In the genomic region with DNA sequence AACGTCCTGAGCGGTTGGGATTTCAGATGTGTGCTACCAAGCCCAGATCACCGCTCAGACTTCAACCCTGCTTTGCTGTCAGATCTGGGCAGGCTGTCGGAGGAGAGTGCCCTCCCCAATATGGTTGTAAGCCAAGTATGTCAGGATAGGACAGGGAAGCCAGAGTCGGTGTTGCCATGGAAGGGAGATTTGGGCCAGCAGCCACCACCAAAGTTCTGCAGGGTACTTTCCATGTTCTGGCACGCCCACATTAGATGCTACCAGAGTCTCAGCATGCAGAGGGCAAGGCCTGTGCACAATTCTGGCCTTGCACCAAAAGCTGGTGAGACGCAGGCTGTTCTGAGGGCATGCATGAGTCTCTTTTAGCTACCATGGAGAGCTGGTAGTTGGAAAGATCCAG, we compare ENCODE assay signal across 21 mouse cellular contexts. TPM values are rescaled to one million over a fixed set of nuclear protein-coding genes. Genes with fewer than 3 reads are reported as not detected.
A peak's percentile ranks its signal among the peaks of the same experiment; 100 is the strongest.
DNase-seq lines count a peak whose midpoint lies in the region; ATAC-seq lines count a peak whose summit lies in the region.
"Had no signal": no experiment of that assay in that cellular context is flagged by ENCODE, and none has a peak within 500 bp of the region (broad histone marks: within the 10 kb centered on the region; RNA-seq: fewer than 3 reads in every experiment).

No protein-coding gene starts in this region.

- no peaks in the 10 kb centered on the region for H3K9me3 ChIP-seq in neural tube, embryonic 15.5 days (replicated peaks)
- H3K9me3 ChIP-seq: intestine, embryonic 15.5 days; neural tube, embryonic 12.5 days; stomach, embryonic 15.5 days had no signal

- H3K27me3 ChIP-seq in neural tube, embryonic 15.5 days (replicated peaks), result no peaks in the 10 kb centered on the region
- H3K27me3 ChIP-seq: intestine, embryonic 15.5 days; neural tube, embryonic 12.5 days; Patski; stomach, embryonic 15.5 days had no signal

- no peaks in the 10 kb centered on the region for H3K36me3 ChIP-seq in neural tube, embryonic 15.5 days
- H3K36me3 ChIP-seq: intestine, embryonic 15.5 days; neural tube, embryonic 12.5 days; stomach, embryonic 15.5 days had no signal

- 89% methylated on average over 7 of the region's 7 CpGs for WGBS in neural tube, embryonic 15.5 days

- H3K9ac ChIP-seq in neural tube, embryonic 15.5 days (replicated peaks), result no peak overlapping the region
- H3K9ac ChIP-seq: intestine, embryonic 15.5 days; neural tube, embryonic 12.5 days; stomach, embryonic 15.5 days had no signal

- ATAC-seq in neural tube, embryonic 15.5 days (ENCODE audit: low FRiP score), result no peak
- ATAC-seq: intestine, embryonic 15.5 days; midbrain, embryonic 16.5 days; Patski had no signal

- H3K4me2 ChIP-seq in neural tube, embryonic 15.5 days, result no peak overlapping the region
- H3K4me2 ChIP-seq: intestine, embryonic 15.5 days; neural tube, embryonic 12.5 days; stomach, embryonic 15.5 days had no signal

- no peak overlapping the region for H3K4me3 ChIP-seq in neural tube, embryonic 15.5 days (replicated peaks)
- H3K4me3 ChIP-seq: erythroblast, embryonic 14.5 days; intestine, embryonic 15.5 days; neural tube, embryonic 12.5 days; stomach, embryonic 15.5 days had no signal

- no peak overlapping the region for H3K27ac ChIP-seq in neural tube, embryonic 15.5 days (replicated peaks)
- H3K27ac ChIP-seq: intestine, embryonic 15.5 days; macrophage; neural tube, embryonic 12.5 days; stomach, embryonic 15.5 days had no signal

- peak; percentile 40 for DNase-seq in adrenal gland, postnatal 14 days
- DNase-seq in adrenal gland, postnatal 25 days, result no peak
- peak; percentile 66 for DNase-seq in left cerebral cortex, postnatal 4 days
- DNase-seq in left cerebral cortex, adult 11 months (ENCODE audit: low spot score), result no peak
- peak; percentile 65 for DNase-seq in cerebellum, adult 9-10 months
- DNase-seq in layer of hippocampus, postnatal 10 days (ENCODE audit: low spot score in 2 of 2), result peak; percentile 45 to 49
- no peak for DNase-seq in gastrocnemius, postnatal 4 days (ENCODE audit: low spot score in 2 of 2)
- DNase-seq: heart, postnatal 36 days; kidney, postnatal 36 days; lung, adult 18-20 months; thymus, postnatal 14 days had no signal

- H3K4me1 ChIP-seq in neural tube, embryonic 15.5 days, result peaks cover 39% of the 10 kb centered on the region

- intact Hi-C loops in left cerebral cortex, postnatal 4 days (cut with DNase I), result no loop called here

RNA-seq across cellular contexts. Expression of a gene that starts 28.7 kb away (rescaled TPM):
- total RNA-seq in adrenal gland, postnatal 14 days (2021), result 11.7 and 21.9 TPM in 2 replicates
- 5.6 and 15.8 TPM in 2 replicates for total RNA-seq in adrenal gland, postnatal 25 days (2021)
- total RNA-seq in left cerebral cortex, postnatal 4 days (2021), result 10 to 100 TPM; 18.5 to 20.0 TPM
- total RNA-seq in layer of hippocampus, postnatal 10 days (2021), result 10 to 100 TPM; 28.1 to 30.5 TPM
- 18.5 and 19.9 TPM in 2 replicates for polyA plus RNA-seq in neural tube, embryonic 15.5 days (2015; fragmentation: Nextera tagmentation; extraction: Ambion mirVana)
- 1 to 10 TPM; 5.9 to 6.8 TPM for total RNA-seq in gastrocnemius, postnatal 4 days (2021)

RNA-seq across cellular contexts. Expression of a gene that starts 43.2 kb away (rescaled TPM):
- 0.78 TPM in 1 of 2 replicates, not detected in the other for total RNA-seq in adrenal gland, postnatal 14 days (2021)
- total RNA-seq in adrenal gland, postnatal 25 days (2021), result not detected in 2 replicates
- total RNA-seq in left cerebral cortex, postnatal 4 days (2021), result not detected
- total RNA-seq in layer of hippocampus, postnatal 10 days (2021), result not detected
- 3.2 and 32.6 TPM in 2 replicates for polyA plus RNA-seq in neural tube, embryonic 15.5 days (2015; fragmentation: Nextera tagmentation; extraction: Ambion mirVana)
- not detected for total RNA-seq in gastrocnemius, postnatal 4 days (2021)
- total RNA-seq: granulocyte monocyte progenitor cell, adult 5-6 weeks; heart, postnatal 36 days; left cerebral cortex, postnatal 25 days had no signal
- polyA plus RNA-seq: erythroblast, embryonic 14.5 days; macrophage; Patski had no signal

RNA-seq across cellular contexts. Expression of a gene that starts 57.9 kb away (rescaled TPM):
- not detected in 2 replicates for total RNA-seq in adrenal gland, postnatal 14 days (2021)
- not detected in 2 replicates for total RNA-seq in adrenal gland, postnatal 25 days (2021)
- total RNA-seq in left cerebral cortex, postnatal 4 days (2021), result not detected
- total RNA-seq in layer of hippocampus, postnatal 10 days (2021), result not detected
- polyA plus RNA-seq in neural tube, embryonic 15.5 days (2015; fragmentation: Nextera tagmentation; extraction: Ambion mirVana), result not detected in 2 replicates
- not detected for total RNA-seq in gastrocnemius, postnatal 4 days (2021)
- total RNA-seq: granulocyte monocyte progenitor cell, adult 5-6 weeks; heart, postnatal 36 days; left cerebral cortex, postnatal 25 days had no signal
- polyA plus RNA-seq: erythroblast, embryonic 14.5 days; macrophage; midbrain, embryonic 16.5 days; neural tube, embryonic 12.5 days; Patski had no signal

Comparison
In these comparisons a context has a peak if more than half of its experiments do, and no peak if none do; other contexts are left out.
1. DNase-seq: peak in adrenal gland, postnatal 14 days (single experiment), left cerebral cortex, postnatal 4 days (single experiment), cerebellum, adult 9-10 months (single experiment) and layer of hippocampus, postnatal 10 days (2 of 2); none in adrenal gland, postnatal 25 days (single experiment), left cerebral cortex, adult 11 months (single experiment) and gastrocnemius, postnatal 4 days (0 of 2).